Mouse (Mus musculus) cerebellum, adult (tissue): ENCODE results near the gene Iqgap2.

Experiments used
- ATAC-seq: cut with Nextera tagmentation; 2 replicates; pipeline ENCODE4 v1.9.2; 2017; ENCODE audit warnings: mild to moderate bottlenecking, moderate library complexity, mixed read lengths; ENCODE audit not compliant: insufficient number of reproducible peaks, low FRiP score, low TSS enrichment

The Iqgap2 gene

DNA sequence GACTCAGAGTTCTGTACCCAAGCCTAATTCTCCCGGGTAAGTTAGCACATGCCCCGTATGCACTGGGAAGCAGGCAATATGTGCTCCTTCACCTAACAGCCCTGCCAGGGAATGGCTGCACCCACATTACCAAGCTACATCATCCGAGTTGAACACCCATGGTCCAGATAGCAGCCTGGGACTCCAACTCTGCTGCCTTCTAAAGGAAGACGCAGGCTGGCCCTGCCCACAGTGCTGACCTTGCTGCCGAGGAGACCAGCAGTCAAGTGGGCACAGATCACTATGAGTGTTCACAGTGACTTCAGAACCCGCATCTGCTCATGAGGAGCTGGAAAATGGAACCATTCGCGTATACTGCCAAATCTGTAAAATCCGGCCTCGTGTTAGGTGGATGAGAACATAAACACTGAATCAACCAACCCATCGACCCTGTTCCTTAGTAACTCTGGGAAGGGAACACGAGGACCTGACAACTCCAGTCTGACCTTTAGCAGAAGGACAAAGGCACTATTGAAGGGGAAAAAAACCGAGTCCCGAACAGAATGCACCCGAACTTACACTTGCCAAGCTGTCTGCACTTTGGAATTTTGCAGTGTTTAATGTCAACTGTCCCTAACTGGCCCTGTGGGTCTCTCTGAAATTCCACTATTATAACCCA lies 109.3 kb downstream of the Iqgap2 start:
- no peak for ATAC-seq

DNA sequence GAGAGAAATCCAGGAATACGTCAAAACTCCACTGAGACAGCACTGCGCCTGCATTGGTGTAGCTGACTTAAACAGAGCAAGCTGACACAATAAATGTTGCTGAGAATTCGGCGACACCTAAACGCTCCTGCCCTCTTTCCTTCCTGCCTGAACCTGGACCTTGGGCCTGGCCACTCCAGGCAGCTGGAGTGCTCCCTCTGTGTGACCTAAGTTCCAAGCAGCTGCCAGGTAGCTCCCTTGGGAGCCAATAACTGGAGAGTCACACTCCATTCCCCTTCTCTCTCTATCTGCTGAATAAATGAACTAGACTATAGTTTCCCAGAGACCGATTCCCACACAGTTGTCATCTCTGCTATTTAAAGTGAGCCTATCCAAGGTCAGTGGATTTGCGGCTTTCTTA lies 111.7 kb downstream of the Iqgap2 start:
- ATAC-seq, result no peak

DNA sequence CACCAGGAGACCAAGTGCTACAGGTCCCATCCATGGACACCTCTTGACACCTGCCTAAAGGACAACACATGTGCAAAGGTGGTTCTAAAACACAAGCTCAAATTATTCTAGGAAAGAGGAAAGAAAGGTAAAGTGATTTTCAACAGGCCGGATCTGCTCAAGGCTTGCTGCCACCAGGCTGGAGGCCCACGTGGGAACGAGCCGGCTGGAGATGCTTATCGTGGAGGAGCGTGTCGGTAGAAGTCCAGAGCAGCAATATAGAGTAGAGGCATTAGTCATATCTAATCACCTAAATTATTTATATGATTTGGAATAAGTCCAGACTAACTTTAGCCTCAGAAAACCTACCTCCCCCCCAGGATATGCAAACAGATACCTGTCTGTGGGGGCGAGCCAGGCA lies 112.5 kb downstream of the Iqgap2 start:
- no peak for ATAC-seq

DNA sequence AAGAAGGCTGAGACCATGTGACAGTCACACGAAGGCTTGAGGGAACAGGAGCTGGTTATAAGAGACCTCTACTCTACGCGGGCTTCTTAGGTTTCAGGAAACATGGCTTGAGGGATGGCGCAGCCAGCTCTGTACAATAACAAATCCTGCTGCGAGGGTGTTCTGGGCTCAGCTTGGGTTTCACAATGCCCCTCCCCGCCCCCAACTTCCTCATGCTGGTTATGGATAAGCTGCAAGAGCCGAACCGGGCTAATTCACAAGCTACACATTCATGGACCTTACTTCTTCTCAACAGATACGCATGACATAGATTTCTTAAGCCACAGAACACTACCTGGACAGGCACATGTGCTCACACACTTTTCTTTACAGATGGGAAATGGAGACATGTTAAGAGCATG lies 113.0 kb downstream of the Iqgap2 start:
- ATAC-seq, result no peak

DNA sequence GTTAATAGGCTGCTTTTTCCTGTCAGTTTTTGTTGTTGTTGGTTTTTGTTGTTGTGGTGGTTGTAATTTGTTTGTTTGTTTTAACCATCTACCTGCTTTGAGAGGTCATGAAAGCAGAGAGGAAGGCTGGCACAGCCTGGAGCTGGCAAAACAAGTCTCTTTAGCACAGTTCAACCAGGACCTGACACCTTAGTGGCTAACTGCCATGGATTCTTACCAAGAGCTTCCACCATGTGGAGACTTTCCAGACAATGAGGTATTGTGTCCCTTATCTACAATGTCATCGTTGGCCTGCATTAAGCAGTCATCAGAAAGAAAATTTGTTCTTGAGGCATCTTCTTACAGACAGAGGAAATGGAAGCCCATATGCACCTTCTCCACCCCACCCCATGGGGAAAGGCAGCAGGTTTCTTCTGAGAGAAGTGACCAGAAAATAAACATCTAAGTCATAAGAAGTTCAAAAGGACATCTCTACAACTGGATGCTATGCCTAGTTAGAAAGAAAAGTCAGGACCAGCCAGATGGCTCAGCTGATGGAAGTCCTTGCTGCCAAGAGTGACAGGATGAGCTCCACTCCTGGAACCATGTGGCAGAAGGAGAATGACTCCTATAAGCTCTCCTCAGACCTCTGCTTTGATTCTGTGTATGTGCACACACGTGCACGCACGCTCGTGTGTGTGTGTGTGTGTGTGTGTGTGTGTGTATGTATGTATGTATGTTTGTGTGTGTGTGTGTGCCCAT lies 113.9 kb downstream of the Iqgap2 start:
- ATAC-seq, result peak; percentile 26; the same call in 1 of the 2 replicates

DNA sequence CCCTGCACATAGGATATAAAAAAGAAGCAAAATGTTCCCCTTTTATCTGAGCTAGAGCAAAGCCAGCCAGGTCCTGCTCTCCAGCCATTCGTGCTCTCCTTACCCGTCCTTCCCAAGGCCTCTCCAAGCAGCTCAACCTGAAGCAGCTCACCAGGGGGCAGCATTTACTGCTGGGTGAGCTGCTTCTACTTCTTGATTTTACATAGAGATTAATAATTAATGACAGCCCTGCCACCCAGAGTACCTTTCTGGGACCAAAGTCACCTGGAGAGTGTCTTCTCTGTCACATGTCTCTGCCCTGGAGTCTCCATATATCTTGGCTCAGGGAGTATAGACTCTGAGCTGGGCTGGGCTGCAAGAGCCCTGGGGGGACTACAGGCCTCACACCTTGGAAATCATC lies 114.5 kb downstream of the Iqgap2 start:
- ATAC-seq, result no peak

DNA sequence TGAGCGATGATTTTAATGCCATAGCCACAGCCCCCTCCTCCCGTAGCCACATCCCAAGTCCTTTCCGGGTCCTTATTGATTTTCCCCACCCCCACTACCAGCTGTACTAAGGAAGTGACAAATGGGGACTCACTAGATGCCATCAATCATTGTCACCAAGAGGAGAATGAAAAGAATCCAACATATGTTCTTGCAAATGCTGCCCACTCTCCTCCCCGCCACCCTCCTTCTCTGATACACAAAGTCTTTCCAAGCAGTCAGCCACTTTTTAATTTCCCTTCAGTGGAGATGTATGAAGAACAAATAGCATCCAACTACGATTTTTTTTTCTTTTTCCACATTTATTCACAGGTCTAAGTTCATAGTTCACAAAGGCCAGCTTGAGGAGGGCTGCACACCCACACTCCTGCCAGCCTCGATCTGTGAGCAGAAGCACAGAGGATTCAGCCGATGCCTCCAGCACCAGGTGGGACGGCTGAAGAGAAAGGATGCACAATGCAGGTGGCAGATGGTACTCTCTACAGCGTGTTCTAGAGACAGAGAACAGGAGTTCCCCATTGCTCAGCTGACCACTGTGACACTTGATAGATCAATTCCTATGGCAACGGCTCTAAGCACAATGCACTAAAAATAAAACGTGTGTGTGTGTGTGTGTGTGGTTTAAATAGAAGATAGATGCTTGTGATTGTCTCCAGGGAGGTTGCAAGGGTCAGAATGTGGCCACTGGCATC lies 116.6 kb downstream of the Iqgap2 start:
- ATAC-seq, result peak; percentile 77

DNA sequence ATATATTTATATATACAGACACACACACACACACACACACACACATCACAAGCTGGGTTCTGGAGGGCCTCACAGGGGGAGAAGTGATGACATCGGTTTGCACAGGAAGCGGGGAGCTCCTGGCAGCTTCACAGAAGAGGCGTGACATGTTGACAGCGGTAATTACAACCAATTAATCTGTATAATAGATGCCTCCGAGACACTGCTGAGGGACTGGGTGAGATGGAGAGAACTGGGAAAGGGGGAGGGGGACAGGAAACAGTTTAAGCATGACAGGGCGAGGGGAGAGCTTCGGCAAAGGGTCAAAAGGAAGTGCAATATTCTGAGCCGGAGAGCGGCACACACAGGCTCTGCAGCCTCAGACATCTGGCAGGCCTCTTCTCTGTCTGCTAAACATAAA lies 126.7 kb downstream of the Iqgap2 start:
- ATAC-seq, result no peak

DNA sequence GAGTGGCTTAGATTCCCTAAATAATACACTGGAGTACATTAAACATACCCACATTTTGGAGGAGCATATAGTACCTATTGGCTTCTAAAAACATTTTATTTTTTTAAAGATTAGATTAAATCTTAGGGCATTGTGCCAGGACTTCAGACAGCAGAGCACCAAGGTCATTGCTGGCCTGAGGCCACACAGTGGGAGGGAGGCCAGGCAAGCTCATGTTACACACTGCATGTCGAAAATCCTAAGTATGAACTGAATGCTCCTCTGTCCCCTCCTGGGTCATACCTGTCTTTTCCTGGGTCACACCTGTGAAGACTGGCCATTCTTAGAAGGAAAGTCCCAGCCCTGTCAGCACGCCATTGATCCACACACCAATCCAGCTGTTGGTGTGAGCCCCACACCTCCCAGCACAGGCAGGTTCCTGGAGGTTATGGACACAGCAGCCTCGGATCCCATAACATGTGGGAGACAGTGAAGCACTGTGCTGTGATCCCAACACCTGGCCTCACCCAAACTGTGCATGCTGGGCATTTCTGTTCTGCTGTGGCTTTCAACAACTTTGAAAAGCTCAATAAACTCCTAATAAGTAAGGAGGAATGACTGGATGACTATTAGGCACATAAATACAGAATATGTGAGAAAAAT lies 127.7 kb downstream of the Iqgap2 start:
- no peak for ATAC-seq

DNA sequence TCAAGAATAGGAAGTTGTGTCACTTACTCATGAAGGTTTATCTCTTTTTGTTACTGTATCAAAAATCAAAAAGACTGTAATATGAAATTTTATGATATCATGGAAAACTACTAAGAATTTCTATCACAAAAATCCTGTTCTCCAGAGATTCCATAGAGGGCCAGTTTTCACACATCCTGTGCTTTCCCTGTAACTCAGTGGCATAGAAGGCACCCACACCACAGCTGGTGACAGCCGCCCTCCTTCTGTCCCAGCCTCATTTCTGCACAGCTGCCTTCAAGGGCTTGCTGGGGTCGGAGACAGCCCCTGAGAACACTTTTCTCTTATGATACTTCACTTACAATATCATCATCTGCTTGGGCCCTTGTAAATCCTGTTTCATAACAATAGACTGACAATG lies 131.9 kb downstream of the Iqgap2 start:
- no peak for ATAC-seq

DNA sequence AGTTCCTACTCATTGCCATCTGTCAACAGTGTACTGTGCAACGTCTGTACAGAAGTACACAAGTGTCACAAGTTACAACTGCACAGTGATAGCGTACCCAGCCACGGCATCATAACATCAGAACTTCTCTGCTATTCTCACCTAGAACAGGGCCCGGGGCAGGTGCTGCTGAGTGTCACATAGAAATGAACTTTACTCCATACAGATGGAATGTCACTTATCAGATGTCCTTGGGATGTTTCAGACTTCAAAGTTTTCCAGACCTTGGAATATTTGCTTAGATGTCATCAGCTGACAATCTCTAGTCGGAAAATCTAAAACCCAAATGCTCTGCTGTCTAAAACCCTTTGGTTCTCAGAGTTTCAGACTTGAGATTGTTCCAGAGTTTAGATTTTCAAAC lies 137.4 kb downstream of the Iqgap2 start:
- no peak for ATAC-seq

DNA sequence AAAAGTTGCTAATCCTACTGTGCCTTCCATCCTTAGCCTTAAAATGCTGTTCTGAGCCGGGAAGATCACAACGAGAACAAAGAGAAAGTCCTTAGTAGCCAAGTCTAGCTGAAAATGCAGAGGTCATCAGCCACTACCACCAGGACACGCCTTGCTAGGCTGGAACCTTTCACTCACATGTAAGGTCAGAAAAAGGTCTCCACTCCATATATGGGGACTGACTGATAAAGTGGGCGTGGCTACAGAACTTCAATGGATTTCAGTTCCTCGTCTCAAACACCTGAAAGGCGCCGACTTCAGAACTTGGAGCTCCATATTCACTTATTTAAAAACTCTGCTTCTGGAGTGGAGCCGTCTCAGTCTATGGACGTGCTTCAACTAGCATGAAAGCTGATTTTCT lies 139.3 kb downstream of the Iqgap2 start:
- no peak for ATAC-seq

DNA sequence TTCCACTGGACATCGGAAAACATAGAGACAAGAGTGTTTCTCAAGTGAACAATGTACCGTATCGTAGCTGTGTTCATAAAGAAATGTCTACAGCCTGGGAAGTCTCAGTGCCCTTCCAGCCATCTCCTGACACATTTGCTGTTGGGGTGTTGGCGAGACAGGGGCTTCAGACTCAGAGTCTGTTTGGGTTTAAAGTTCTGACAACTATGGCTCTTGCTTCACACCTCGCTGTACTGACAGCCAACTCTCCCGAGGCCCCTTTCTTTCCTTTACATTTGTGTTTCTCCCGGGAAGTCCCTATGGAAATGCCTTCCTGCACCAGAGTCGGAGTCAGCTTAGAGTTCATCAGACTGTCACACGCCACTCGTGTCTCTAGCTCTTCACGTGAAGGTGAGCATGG lies 144.2 kb downstream of the Iqgap2 start:
- ATAC-seq, result no peak

DNA sequence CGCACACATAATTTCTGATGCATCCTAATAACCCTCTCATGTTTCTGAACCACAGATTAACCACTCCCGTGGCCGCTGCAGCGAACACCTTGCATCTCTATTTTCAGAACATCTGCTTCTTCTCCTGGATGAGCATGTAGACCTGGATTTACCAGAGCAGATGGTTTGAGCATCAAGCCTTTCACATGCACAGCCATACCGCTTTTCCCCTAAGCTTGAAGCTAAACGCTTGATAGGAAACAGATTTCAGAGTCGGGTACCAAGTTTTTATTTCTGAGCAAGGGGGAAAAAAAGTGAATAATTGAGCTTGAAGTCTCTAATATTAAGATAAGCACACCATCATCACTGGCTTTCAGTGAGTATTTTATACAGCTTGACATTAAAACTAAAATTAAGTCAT lies 144.6 kb downstream of the Iqgap2 start:
- no peak for ATAC-seq

DNA sequence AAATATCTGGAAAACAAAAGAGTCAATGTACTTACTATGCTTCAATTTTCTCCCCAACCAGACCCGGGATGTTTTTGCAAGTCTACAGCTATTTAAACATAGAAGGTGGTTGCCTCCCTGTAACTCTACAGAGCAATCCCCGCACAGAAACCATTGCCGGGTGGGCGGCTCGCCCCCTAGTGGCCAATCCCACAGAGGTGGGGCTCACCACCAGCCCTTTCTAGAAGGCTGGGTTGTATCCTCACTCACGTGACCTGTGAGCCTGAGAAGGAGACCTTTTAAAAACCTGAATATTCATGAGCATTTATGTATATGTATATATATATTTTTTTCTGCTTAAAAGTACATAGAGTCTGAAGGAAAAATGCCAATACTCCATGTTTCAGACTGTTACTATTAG lies 145.2 kb downstream of the Iqgap2 start:
- ATAC-seq, result peak; percentile 68; the same call in 1 of the 2 replicates

DNA sequence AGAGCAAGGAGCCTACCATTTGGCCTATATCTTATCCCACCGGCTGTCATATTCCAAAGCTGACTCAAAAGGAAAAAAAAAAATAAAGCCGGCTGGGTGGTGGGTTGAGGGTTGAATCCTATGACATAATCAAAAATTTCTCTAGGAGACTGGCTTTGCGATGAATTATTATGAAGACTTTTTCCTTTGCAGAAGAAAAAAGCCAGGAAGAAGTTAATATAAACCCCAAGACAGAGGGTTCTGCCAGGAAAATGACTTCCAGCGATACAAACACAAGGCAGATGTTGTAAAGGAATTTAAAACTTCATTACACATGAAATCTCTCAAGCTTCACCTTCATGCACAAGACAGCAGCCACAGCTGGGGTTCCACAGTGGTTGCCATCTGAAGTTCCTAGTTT lies 146.3 kb downstream of the Iqgap2 start:
- no peak for ATAC-seq

DNA sequence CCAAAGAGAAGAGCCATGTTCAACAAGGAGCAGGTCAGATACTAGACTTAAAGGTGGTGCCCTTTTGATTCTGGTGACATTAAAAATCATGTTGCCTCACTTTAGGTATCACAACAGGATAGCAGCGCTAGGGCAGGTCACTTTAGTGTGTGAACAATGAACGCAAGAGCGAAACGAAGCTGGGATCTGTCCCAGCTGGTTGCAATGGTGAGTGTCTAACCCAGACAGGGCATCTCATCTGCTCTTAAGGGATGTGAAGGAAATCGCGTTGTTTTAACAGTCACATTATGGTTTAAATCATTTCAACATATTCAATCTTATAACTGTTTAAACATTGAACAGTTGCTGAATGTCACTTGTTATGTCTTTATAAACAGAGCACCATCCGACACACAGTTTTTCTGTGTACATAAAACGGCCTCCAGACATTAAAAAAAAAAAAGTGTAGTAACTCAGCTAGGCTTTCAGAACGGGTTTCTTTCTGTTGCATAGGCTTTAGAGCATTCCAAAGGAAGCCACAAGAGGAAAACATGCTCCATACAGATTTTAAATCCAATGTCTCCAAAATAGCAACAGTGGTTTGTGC lies 148.7 kb downstream of the Iqgap2 start:
- ATAC-seq, result no peak

DNA sequence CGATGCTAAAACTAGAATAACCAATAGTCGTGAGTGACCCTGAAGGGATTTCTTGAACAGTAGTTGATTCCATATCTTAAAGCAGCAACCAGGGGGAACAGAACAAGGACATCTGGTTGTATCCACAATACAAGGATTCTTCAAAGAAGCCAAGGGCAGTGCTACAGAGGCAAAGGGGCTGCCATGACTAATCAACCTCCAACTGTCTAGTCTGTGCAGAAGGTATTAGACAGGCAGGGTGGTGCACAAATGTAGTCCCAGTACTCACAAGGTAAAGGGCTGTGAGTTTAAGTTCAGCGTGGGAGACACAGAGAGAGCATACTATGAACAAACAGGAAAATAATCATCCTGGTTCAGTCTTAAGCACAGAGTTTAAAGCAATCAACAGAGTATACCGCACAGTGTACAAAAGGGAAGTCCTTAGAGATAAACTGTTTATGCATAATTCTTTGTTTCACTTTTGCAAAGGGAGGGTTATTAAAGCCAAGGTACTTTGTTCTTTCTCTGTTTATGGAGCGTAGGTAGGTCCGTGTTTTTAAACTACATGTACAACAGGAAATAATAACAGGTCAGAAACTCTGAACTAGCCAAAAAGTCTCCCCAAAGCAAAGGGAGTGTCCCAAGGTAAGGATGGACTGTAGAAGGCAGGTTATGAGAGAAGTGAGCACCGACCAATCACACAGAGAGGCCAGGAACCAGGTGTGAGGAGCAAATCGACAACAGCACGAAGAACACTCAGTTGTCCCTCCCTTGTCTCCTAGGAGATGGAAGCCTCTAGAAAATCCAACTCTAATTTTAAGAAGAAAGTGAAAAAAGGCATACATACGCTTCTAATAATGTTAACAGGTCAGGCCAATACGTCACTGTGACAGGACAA lies 149.7 kb downstream of the Iqgap2 start:
- ATAC-seq, result no peak

DNA sequence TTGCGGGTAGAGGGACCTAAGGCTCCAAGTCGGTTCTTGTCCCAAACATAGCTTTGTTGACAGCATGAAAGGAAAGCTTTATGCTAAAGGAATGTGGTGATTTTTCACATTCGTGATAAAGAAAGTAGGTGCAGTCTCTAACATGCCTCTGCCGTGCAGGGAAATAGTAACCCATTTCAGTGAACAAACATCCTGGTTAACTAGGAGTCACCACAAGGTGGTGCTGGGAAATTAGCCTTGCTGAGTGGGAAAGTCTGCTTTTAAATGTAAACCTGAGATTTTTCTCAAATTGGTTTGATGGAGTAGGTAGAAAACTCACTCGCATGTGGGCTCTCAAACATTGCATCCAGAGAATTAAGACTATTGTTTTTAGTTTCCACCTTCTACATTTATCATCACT lies 152.1 kb downstream of the Iqgap2 start:
- ATAC-seq, result 0 out of 2 replicates have a peak, but pooled peaks have one; percentile 21

DNA sequence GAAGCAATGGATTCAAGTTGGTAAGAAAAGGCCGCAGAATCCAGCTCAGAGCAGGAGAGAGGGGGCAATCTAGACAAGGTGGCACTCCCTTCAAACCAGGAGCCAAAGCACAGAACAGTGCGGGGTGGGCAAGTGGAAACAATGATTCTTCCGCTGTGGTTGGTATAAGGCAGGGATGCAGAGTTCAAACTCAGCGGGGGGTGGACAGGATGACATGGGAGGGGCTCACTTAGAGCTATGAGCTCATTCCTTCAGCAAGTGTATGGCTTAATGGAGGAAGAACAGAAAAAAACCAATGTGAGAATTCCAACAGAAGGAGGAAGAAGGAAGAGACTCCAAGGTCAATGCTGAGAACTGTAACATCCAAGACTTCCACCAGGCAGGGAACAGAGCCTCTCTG lies 161.2 kb downstream of the Iqgap2 start:
- ATAC-seq, result no peak
